Mouse (Mus musculus) testis, adult 2 months (tissue): ENCODE results near the gene Mad1l1.

Experiments used
- CTCF ChIP-seq: fragments of 200-500 bp; IDR thresholded peaks from 2 replicates; pipeline ENCODE4 v1.5.1; 2012; ENCODE audit warnings: low read depth, mild to moderate bottlenecking, inconsistent platforms, low read length, moderate library complexity; ENCODE audit not compliant: control insufficient read depth, insufficient read depth, insufficient replicate concordance
- POLR2A ChIP-seq: fragments of 200-500 bp; IDR thresholded peaks from 2 replicates; pipeline ENCODE4 v1.6.1; 2012; ENCODE audit warnings: low read depth, mild to moderate bottlenecking, inconsistent platforms, low read length, moderate library complexity; ENCODE audit not compliant: control insufficient read depth

DNA sequence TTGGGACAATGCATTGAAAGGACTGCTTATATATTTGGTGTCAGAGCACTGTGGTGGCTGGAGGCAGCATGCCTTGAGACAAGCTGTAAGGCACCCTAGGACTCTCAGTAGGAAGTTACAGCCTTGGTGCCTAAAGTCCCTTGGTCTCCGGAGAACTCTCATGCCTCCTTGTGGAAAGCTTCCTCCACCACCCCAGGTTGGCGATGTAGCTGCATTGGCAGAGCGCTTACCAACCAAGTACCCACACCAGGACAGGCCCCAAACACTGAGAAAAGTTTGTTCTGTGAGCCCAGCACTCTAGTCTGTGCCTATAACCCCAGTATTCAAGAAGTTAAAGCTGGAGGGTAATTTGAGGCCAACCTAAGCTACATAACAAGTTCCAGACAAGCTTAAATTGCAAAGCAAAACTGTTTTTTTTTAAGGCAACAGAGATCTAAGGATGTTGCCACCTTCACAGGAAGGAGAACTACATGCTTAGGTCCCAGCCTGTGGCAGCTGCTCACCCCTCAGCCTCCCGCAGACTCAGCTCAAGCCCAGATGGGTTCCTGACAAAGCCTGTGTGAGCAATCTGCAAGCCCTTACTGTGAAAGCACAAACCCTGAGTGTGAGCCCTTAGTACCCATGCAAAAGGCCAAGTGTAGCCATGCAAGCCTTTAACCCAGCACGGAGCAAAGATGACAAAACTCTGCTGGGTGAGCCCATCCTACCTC is 50.2 kb downstream of the Mad1l1 start:
- TF ChIP-seq POLR2A = no peak
- no peak for TF ChIP-seq CTCF
